13 mouse cellular contexts compared by ENCODE assay signal in the genomic region with DNA sequence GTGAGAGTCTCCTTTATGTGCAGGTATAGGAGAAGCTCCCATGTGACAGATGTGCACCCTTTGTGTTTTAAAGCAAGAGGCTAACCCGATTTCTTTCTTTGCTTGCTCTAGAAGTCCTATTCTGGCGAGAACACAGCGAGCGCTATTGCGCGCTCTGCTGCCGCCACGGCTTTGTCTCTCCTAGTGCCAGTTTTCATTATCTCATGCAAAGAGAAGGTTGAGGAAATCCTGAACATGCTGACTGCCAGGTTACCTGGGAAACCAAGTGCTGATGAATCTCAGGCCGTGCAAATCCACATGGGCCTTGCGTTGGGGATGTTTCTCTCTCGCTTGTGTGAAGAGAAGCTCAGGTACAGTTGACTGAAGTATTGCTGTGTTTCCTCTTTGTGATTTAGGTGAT.
DNase-seq lines count a peak whose midpoint lies in the region; ATAC-seq lines count a peak whose summit lies in the region.
"Had no signal": no experiment of that assay in that cellular context is flagged by ENCODE, and none has a peak within 500 bp of the region (broad histone marks: within the 10 kb centered on the region; RNA-seq: fewer than 3 reads in every experiment).

No protein-coding gene starts in this region.

- H3K27ac ChIP-seq in midbrain, embryonic 16.5 days (ENCODE audit: low read length), result peak overlapping the region; percentile 79
- H3K27ac ChIP-seq: embryonic facial prominence, embryonic 12.5 days; heart, embryonic 13.5 days; limb, embryonic 12.5 days had no signal

- WGBS in midbrain, embryonic 16.5 days, result 23% methylated on average over 11 of the region's 11 CpGs

- H3K36me3 ChIP-seq in midbrain, embryonic 16.5 days (ENCODE audit: control insufficient read depth, insufficient read depth, low read length), result no peaks in the 10 kb centered on the region
- H3K36me3 ChIP-seq: embryonic facial prominence, embryonic 12.5 days; heart, embryonic 13.5 days; limb, embryonic 12.5 days had no signal

- no peak overlapping the region for H3K4me3 ChIP-seq in midbrain, embryonic 16.5 days (ENCODE audit: low read depth, low read length)
- H3K4me3 ChIP-seq: embryonic facial prominence, embryonic 12.5 days; heart, embryonic 13.5 days; limb, embryonic 12.5 days had no signal

- H3K4me1 ChIP-seq in midbrain, embryonic 16.5 days (ENCODE audit: control insufficient read depth, insufficient read depth, low read length), result peaks cover 27% of the 10 kb centered on the region
- H3K4me1 ChIP-seq: embryonic facial prominence, embryonic 12.5 days; heart, embryonic 13.5 days; limb, embryonic 12.5 days had no signal

- peak overlapping the region; percentile 39 for H3K4me2 ChIP-seq in midbrain, embryonic 16.5 days (ENCODE audit: low read length)
- H3K4me2 ChIP-seq: embryonic facial prominence, embryonic 12.5 days; heart, embryonic 13.5 days; limb, embryonic 12.5 days; lung, embryonic 14.5 days had no signal

- peak; percentile 93 for ATAC-seq in midbrain, embryonic 16.5 days
- ATAC-seq: intestine, embryonic 16.5 days had no signal

- H3K9ac ChIP-seq in midbrain, embryonic 16.5 days (ENCODE audit: low read depth, low read length), result peak overlapping the region; percentile 46; the same call in 1 of the 2 replicates
- H3K9ac ChIP-seq: embryonic facial prominence, embryonic 12.5 days; heart, embryonic 13.5 days; limb, embryonic 12.5 days; lung, embryonic 14.5 days had no signal

- DNase-seq in brain, adult 2 months (ENCODE audit: low read depth, low spot score), result peak; percentile 72
- DNase-seq in brain, embryonic 18.5 days (ENCODE audit: low read depth, low spot score), result peak; percentile 49
- DNase-seq in layer of hippocampus, adult 9-11 months, result peak; percentile 33
- no peak for DNase-seq in spleen, adult 18-20 months
- DNase-seq in natural killer cell, adult 2 months (ENCODE audit: low spot score in 2 of 2), result no peak
- no peak for DNase-seq in adrenal gland, adult 2 months
- DNase-seq: lung, embryonic 14.5 days; thymus, adult 18-20 months had no signal

- no peaks in the 10 kb centered on the region for H3K9me3 ChIP-seq in midbrain, embryonic 16.5 days (replicated peaks; ENCODE audit: control insufficient read depth, low read length, poor library complexity, severe bottlenecking)
- H3K9me3 ChIP-seq: embryonic facial prominence, embryonic 12.5 days; heart, embryonic 13.5 days; limb, embryonic 12.5 days had no signal

- H3K27me3 ChIP-seq in midbrain, embryonic 16.5 days (ENCODE audit: control insufficient read depth, insufficient read depth, low read depth, low read length), result no peaks in the 10 kb centered on the region; the same call in 1 of the 2 replicates
- H3K27me3 ChIP-seq: embryonic facial prominence, embryonic 12.5 days; heart, embryonic 13.5 days; limb, embryonic 12.5 days had no signal

Comparison
In these comparisons a context has a peak if more than half of its experiments do, and no peak if none do; other contexts are left out.
1. DNase-seq: peak in brain, adult 2 months (single experiment), brain, embryonic 18.5 days (single experiment) and layer of hippocampus, adult 9-11 months (single experiment); none in spleen, adult 18-20 months (0 of 2), natural killer cell, adult 2 months (0 of 2) and adrenal gland, adult 2 months (single experiment).